Mouse (Mus musculus): ENCODE data around the gene Klhl22. TPM values are rescaled to one million over a fixed set of nuclear protein-coding genes. Genes with fewer than 3 reads are reported as not detected.

The Klhl22 gene
- polyA plus RNA-seq, 1 experiment from 2014 or later = 95.0 TPM

DNA sequence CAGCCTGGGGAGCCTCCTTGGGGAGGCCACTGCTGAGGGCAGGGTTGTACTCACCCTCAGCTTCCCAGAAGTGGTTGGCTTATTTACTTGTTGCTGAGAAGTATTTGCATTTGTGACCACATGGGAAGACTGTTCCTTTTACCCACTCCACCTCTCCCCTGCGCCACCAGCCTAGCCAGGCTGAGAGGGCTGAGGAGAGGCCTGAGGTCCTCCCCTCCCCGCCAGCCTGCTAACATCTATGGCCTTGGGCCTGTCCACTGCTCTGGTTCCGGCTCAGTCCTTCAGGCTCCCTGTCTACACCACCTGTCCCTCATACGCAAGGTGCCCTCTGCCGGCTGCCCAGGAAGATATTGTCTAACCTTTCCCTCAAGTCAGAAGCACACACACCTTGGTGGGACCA is 36.2 kb downstream of the Klhl22 start:
- H3K4me3 ChIP-seq = no peak overlapping the region
- peaks cover 28% of the 10 kb centered on the region for H3K36me3 ChIP-seq
- H3K27ac ChIP-seq (replicated peaks) = no peak overlapping the region
- WGBS = 55% methylated on average over 5 of the region's 5 CpGs
- H3K4me1 ChIP-seq (replicated peaks) = peaks cover 20% of the 10 kb centered on the region
- no peak for ATAC-seq (ENCODE audit: low FRiP score, low read depth)
- no peak overlapping the region for H3K4me2 ChIP-seq
- H3K9me3 ChIP-seq = no peaks in the 10 kb centered on the region
- peaks cover 57% of the 10 kb centered on the region for H3K27me3 ChIP-seq
- no peak overlapping the region for H3K9ac ChIP-seq

DNA sequence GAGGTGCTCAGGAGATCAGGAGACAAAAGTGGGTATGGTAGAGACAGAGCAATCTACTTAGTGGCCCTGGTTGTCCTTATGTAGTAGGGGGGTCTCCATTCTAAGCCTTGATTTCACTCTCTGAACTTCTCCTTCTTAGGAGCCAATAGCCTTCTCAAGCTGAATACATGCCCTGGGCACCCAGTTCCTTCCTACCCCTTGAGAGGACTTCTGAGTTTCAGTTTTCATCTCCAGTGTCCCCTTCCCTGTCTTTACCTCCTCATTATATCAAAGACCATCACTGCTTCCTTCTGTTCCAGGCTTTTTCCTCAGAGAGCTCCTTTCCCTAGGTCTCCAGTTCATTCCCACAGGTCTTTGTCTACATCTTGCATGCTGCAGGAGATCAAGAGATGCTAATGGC is 37.1 kb downstream of the Klhl22 start:
- peak overlapping the region; percentile 50 for H3K4me3 ChIP-seq
- peaks cover 66% of the 10 kb centered on the region for H3K27me3 ChIP-seq
- H3K27ac ChIP-seq (replicated peaks) = no peak overlapping the region
- peaks cover 20% of the 10 kb centered on the region for H3K36me3 ChIP-seq
- peak overlapping the region; percentile 91 for H3K4me2 ChIP-seq
- ATAC-seq (ENCODE audit: low FRiP score, low read depth) = no peak
- peak overlapping the region; percentile 55; the same call in 1 of the 2 replicates for H3K9ac ChIP-seq
- peaks cover 20% of the 10 kb centered on the region for H3K4me1 ChIP-seq (replicated peaks)
- no peaks in the 10 kb centered on the region for H3K9me3 ChIP-seq

DNA sequence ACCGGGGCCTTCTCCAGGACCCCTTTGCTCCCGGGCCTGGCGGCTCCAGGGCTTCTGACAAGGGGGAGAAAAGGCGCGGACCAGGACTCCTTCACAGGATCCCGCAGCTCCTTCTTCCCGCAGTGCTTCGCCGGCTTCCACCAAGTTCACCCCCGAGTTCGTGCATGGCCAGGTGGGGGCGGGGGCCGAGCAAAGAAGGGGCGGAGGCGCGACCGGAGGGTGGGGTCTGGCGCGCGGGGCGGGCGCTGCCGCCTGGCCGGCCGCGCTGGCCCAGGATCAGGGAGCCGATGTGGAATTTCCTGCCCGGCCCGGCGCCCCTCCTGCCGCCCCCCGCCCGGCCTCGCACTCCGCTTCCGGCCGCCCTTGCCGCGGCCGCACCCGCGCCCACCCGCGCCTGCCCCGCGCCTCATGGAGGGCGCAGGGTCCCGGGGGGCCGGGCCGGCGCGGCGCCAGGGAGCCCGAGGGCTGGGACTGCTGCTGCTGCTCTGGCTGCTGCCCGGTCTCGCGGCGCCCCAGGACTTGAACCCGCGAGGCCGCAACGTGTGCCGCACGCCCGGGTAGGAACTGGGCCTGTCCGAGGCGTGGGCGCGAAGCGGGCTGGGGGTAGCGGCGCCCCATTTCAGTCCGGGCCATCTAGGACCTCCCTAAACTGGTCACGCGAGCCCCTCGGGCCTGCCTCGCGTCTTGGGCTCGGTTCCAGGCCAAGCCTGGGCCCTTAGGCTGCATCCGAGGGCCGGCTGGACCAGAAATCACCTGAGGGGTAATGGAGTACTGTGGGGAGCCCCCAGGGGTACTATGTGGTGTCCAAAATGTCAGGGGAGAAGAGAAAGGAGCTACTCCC is 37.8 kb downstream of the Klhl22 start, which contains the start of gene Scarf2:
Gene Scarf2, plus strand, starts transcription at position 312 of the 841 bp plus-strand sequence.
- Histone ChIP-seq H3K36me3 (peaks cover 14% of the 10 kb centered on the region), H3K27ac (replicated peaks) (0 out of 2 replicates have a peak within 1 kb of the TSS, but pooled peaks have one; percentile 28), H3K4me1 (replicated peaks) (peaks cover 23% of the 10 kb centered on the region), H3K9ac (peak within 1 kb of the TSS; percentile 55), H3K9me3 (no peaks in the 10 kb centered on the region), H3K4me3 (peak within 1 kb of the TSS; percentile 50), H3K4me2 (peak within 1 kb of the TSS; percentile 91), H3K27me3 (peaks cover 72% of the 10 kb centered on the region)
- no peak; the same call in 1 of the 2 replicates for ATAC-seq (ENCODE audit: low FRiP score, low read depth)
- WGBS = 2% methylated on average over 77 of the region's 81 CpGs

DNA sequence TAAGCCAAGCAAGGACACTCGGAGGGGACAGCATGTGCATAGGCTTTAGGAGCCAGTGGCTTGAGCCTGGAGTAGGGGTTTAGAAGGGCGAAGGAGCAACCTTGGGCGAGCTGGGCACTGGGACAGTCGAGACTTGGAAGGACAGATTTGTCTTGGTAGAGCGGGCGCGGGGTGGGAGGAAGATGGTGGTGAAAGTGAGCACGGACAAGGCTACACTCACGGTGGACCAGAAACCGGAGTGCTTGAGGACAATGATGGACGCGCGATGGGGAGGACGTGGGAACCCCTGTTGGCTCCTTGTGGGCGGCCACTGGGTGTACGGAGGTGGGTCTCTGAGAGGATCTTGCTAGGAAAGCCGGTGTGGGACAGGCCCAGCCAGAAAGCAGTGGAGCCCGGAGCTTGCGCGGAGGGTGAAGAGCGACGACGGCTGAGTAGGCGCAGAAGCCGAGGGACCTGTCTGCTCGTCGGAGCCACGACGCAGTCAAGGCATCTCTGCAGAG is 38.4 kb downstream of the Klhl22 start:
- no peaks in the 10 kb centered on the region for H3K9me3 ChIP-seq
- no peak overlapping the region for H3K9ac ChIP-seq
- H3K27ac ChIP-seq (replicated peaks) = 0 out of 2 replicates have a peak overlapping the region, but pooled peaks have one; percentile 28
- WGBS = 5% methylated on average over 29 of the region's 29 CpGs
- peaks cover 30% of the 10 kb centered on the region for H3K4me1 ChIP-seq (replicated peaks)
- peak overlapping the region; percentile 91 for H3K4me2 ChIP-seq
- H3K4me3 ChIP-seq = peak overlapping the region; percentile 50
- peaks cover 7% of the 10 kb centered on the region; the same call in 1 of the 2 replicates for H3K36me3 ChIP-seq
- H3K27me3 ChIP-seq = peaks cover 79% of the 10 kb centered on the region
- ATAC-seq (ENCODE audit: low FRiP score, low read depth) = no peak

DNA sequence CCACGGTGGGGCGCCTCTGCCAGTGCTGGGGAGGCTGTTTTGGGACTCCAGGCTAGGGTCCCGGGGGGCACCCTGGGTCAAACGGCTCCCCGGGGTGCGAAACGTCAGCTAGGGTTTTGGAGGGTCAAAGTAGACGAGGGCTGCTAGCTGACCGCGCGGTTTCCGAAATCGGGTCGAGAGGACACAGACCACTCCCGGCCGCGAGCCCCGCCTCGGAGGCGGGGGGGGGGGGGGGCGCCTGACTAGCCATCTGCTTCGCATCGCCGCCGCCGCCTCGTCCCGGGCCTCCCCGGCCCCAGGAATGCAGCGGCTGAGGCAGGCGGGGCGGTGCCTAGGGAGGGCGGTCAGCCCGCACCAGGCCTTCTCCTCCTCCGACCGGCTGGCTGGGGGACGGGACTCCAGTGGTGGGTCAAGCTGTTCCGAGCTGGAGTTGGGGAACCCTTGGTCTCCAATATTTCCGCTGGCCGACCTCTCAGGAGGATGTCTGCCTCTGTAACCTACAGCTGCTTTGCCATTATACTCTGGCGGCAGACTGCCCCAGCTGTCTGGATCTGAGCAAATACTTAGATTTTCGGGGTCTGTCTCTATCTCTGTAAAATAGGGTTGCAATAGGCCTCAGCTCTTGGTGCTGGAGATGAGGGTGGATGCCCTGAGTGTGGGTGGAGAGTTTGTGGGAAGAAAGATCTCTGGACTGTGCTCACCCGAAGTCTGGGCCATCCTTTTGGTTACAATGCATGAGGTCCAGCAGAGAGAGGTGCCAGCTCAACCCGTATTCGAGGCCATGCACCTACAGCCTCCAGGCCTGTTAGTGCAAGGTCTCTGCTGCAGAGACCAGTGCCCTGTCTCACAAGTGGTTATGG is 39.1 kb downstream of the Klhl22 start:
- H3K9ac ChIP-seq = no peak overlapping the region
- peaks cover 37% of the 10 kb centered on the region for H3K4me1 ChIP-seq (replicated peaks)
- H3K36me3 ChIP-seq = 0 out of 2 replicates have a peak, but pooled peaks cover under 1% of the 10 kb centered on the region
- peaks cover 86% of the 10 kb centered on the region for H3K27me3 ChIP-seq
- 2% methylated on average over 39 of the region's 45 CpGs for WGBS
- ATAC-seq (ENCODE audit: low FRiP score, low read depth) = no peak
- H3K4me2 ChIP-seq = peak overlapping the region; percentile 91
- no peak overlapping the region for H3K27ac ChIP-seq (replicated peaks)
- H3K4me3 ChIP-seq = peak overlapping the region; percentile 50
- no peaks in the 10 kb centered on the region for H3K9me3 ChIP-seq

DNA sequence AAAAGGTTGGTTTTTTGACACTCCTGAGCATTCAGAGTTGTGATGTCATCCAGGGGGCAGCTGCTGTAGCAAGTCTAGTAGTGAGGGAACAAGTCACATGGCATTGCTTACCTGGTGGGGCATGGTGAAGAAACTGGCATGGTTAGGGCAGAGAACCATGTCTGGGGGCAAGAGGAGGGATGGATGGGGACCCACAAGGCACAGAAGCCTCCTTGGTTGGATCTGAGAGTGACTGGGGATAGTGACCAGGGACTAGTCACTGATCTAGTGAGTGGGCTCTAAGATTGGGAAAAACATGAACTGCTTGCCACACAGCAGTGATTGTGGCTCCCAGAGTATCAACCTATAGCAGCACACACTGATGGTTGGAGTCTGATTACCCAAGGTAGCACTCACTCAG is 40.2 kb downstream of the Klhl22 start:
- Histone ChIP-seq H3K9me3 (no peaks in the 10 kb centered on the region), H3K4me3 (no peak overlapping the region), H3K4me1 (replicated peaks) (peaks cover 47% of the 10 kb centered on the region), H3K9ac (no peak overlapping the region), H3K4me2 (no peak overlapping the region), H3K27me3 (peaks cover 88% of the 10 kb centered on the region), H3K27ac (replicated peaks) (no peak overlapping the region), H3K36me3 (no peaks in the 10 kb centered on the region)
- ATAC-seq (ENCODE audit: low FRiP score, low read depth) = no peak

DNA sequence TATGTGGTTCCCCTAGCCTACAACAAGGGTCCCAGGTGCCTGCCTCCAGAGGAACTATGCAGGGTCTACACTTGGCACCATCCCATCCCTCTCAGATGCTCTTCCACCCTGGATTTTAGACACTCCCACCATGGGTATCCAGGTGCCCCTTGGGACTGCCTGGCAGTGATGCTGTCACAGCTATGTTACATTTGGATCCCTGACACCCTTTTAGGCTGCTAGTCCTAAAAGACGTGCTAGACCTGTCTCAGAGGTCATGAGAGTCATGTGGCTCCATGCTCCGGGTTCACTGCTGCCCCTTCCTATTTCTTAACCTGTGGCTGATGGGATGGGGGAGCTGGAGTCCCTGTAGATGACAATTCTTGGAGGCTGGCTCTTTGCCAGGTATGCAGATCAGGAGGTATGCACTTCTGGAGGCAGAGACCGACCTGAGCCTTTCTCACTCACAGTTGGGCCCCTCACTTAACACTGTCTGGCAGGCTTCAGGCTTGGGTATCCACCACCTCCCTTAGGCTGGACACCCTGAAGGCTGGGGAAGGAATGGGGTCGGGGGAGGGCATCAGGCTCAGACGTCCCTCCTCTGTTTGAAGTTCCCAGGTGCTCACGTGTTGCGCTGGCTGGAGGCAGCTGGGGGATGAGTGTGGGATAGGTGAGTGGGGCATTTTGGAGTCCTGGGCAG is 42.5 kb downstream of the Klhl22 start:
- Histone ChIP-seq H3K4me3 (peak overlapping the region; percentile 39; the same call in 1 of the 2 replicates), H3K4me1 (replicated peaks) (peaks cover 57% of the 10 kb centered on the region), H3K4me2 (peak overlapping the region; percentile 73; the same call in 1 of the 2 replicates), H3K27ac (replicated peaks) (no peak overlapping the region), H3K9ac (no peak overlapping the region), H3K36me3 (no peaks in the 10 kb centered on the region), H3K27me3 (peaks cover 87% of the 10 kb centered on the region), H3K9me3 (no peaks in the 10 kb centered on the region)
- no peak for ATAC-seq (ENCODE audit: low FRiP score, low read depth)
- WGBS = 4% methylated on average over 7 of the region's 7 CpGs

DNA sequence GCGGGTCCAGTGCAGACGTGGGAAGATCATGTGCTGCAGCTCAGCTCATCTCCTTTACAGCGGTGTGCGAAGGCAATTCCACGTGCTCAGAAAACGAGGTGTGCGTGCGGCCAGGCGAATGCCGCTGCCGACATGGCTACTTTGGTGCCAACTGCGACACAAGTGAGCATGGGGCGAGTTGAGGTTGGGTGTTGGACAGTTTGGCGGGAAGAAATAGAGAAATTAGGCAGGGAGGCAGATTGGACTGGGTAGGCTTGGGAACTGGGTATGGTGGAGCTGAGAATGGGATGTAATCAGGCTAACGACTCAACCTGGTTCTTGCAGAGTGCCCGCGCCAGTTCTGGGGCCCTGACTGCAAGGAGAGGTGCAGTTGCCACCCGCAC is 43.0 kb downstream of the Klhl22 start:
- 8% methylated on average over 18 of the region's 18 CpGs for WGBS
- peaks cover 84% of the 10 kb centered on the region for H3K27me3 ChIP-seq
- no peaks in the 10 kb centered on the region for H3K36me3 ChIP-seq
- H3K9ac ChIP-seq = peak overlapping the region; percentile 6; the same call in 1 of the 2 replicates
- peaks cover 56% of the 10 kb centered on the region for H3K4me1 ChIP-seq (replicated peaks)
- peak overlapping the region; percentile 39 for H3K4me3 ChIP-seq
- H3K9me3 ChIP-seq = no peaks in the 10 kb centered on the region
- peak overlapping the region; percentile 73 for H3K4me2 ChIP-seq
- H3K27ac ChIP-seq (replicated peaks) = no peak overlapping the region
- no peak for ATAC-seq (ENCODE audit: low FRiP score, low read depth)

DNA sequence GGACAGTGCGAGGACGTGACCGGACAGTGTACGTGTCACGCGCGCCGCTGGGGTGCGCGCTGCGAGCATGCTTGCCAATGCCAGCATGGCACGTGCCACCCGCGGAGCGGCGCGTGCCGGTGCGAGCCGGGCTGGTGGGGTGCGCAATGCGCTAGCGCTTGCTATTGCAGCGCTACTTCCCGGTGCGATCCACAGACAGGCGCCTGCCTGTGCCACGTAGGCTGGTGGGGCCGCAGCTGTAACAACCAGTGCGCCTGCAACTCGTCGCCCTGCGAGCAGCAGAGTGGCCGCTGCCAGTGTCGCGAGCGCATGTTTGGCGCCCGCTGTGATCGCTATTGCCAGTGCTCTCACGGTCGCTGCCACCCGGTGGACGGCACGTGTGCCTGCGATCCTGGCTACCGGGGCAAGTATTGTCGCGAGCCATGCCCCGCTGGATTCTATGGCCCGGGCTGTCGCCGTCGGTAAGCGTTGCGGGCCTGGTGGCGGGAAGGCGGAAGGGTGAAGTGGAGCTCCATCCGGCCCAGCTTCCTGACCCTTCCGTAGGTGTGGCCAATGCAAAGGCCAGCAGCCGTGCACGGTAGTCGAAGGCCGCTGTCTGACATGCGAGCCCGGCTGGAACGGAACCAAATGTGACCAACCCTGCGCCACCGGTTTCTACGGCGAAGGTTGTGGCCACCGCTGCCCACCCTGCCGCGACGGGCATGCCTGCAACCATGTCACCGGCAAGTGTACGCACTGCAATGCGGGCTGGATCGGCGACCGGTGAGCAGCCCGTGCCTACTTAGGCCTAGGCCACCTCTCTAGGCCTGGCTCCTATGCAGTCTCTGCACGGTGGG is 43.6 kb downstream of the Klhl22 start:
- Histone ChIP-seq H3K36me3 (no peaks in the 10 kb centered on the region), H3K9me3 (no peaks in the 10 kb centered on the region), H3K4me2 (peak overlapping the region; percentile 73), H3K27me3 (peaks cover 80% of the 10 kb centered on the region), H3K4me3 (peak overlapping the region; percentile 39), H3K4me1 (replicated peaks) (peaks cover 55% of the 10 kb centered on the region), H3K27ac (replicated peaks) (no peak overlapping the region), H3K9ac (peak overlapping the region; percentile 6; the same call in 1 of the 2 replicates)
- peak; percentile 4; the same call in 1 of the 2 replicates for ATAC-seq (ENCODE audit: low FRiP score, low read depth)
- 1% methylated on average over 83 of the region's 83 CpGs for WGBS

DNA sequence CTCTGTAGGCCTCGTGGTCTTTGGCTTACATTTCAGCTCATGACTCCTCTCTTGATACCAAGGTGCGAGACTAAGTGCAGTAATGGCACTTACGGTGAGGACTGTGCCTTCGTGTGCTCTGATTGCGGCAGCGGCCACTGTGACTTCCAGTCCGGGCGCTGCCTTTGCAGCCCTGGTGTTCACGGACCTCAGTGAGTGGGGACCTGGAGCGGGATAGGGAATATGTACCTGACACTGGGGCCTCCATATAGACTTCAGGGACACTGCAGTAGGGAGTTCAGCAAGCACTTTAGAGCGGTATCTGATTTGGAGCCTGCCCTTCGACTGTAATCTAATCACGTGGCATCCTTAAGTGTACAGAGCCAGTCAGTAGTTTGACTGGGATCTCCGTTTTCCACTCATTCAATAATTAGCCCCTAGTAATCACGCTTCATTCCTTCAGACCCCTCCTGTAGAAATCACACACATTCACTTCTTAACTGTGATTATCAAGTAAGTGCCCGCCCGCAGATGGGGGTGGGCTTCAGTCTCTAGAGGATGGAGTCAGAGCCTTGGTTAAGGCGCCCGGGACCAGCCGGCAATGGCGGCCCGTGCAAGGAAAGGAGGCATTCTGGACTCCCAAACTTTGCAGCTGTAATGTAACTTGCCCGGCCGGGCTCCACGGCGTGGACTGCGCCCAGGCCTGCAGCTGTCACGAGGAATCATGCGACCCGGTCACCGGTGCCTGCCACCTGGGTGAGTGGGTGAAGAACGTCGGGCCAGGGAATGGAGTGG is 44.4 kb downstream of the Klhl22 start:
- H3K4me2 ChIP-seq = peak overlapping the region; percentile 73
- no peak overlapping the region for H3K27ac ChIP-seq (replicated peaks)
- no peaks in the 10 kb centered on the region for H3K9me3 ChIP-seq
- H3K4me1 ChIP-seq (replicated peaks) = peaks cover 49% of the 10 kb centered on the region
- 6% methylated on average over 33 of the region's 33 CpGs for WGBS
- H3K9ac ChIP-seq = no peak overlapping the region; the same call in 1 of the 2 replicates
- peak overlapping the region; percentile 39 for H3K4me3 ChIP-seq
- H3K27me3 ChIP-seq = peaks cover 77% of the 10 kb centered on the region
- H3K36me3 ChIP-seq = no peaks in the 10 kb centered on the region
- ATAC-seq (ENCODE audit: low FRiP score, low read depth) = no peak

Measured in hindbrain, embryonic 15.5 days (tissue).